11 mouse cellular contexts compared by ENCODE assay signal in the genomic region with DNA sequence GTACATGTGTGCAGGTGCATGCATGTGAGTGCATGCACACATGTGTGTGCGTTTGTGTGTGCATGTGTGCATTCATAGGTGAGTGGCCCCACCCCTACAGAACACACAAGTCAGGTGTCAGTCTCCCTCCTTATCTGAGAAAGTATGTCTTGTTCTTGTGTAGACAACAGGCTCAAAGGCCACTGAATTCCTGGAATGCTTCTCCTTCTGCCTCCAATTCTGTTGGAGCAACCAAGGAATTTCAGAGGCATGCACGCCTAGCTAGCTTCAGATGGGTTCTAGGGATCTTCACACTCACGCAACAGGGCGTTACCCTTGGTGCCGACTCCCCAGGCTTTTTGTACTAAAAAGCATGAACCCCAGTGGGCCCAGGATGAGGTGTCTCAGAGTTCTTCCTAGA. TPM values are rescaled to one million over a fixed set of nuclear protein-coding genes. Genes with fewer than 3 reads are reported as not detected.
DNase-seq lines count a peak whose midpoint lies in the region; ATAC-seq and TF ChIP-seq lines count a peak whose summit lies in the region.
"Had no signal": no experiment of that assay in that cellular context is flagged by ENCODE, and none has a peak within 500 bp of the region (broad histone marks: within the 10 kb centered on the region; RNA-seq: fewer than 3 reads in every experiment).

No protein-coding gene starts in this region.

- ATAC-seq in embryonic facial prominence, embryonic 12.5 days (ENCODE audit: insufficient number of reproducible peaks, insufficient read depth, low FRiP score, low TSS enrichment) = no peak
- ATAC-seq in kidney, embryonic 15.5 days (replicated peaks; ENCODE audit: low FRiP score) = no peak
- no peak for ATAC-seq in kidney, embryonic 14.5 days (ENCODE audit: low FRiP score, low TSS enrichment)
- ATAC-seq in forebrain, embryonic 14.5 days = no peak
- no peak for ATAC-seq in midbrain, postnatal 0 days (ENCODE audit: low FRiP score)

- H3K27me3 ChIP-seq in embryonic facial prominence, embryonic 12.5 days = no peaks in the 10 kb centered on the region
- H3K27me3 ChIP-seq in embryonic facial prominence, embryonic 10.5 days (replicated peaks; ENCODE audit: low read depth, poor library complexity, severe bottlenecking) = no peaks in the 10 kb centered on the region
- H3K27me3 ChIP-seq in kidney, embryonic 15.5 days = no peaks in the 10 kb centered on the region
- no peaks in the 10 kb centered on the region for H3K27me3 ChIP-seq in kidney, embryonic 14.5 days (ENCODE audit: control insufficient read depth, insufficient read depth, low read length)
- H3K27me3 ChIP-seq in forebrain, embryonic 14.5 days (replicated peaks; ENCODE audit: control insufficient read depth, insufficient read depth, low read length) = no peaks in the 10 kb centered on the region
- no peaks in the 10 kb centered on the region for H3K27me3 ChIP-seq in midbrain, postnatal 0 days (ENCODE audit: insufficient read depth, low read length)
- H3K27me3 ChIP-seq: neural tube, embryonic 12.5 days had no signal

- H3K4me1 ChIP-seq in embryonic facial prominence, embryonic 12.5 days = peaks cover 10% of the 10 kb centered on the region; the same call in 1 of the 2 replicates
- peaks cover 28% of the 10 kb centered on the region for H3K4me1 ChIP-seq in embryonic facial prominence, embryonic 10.5 days
- peaks cover 20% of the 10 kb centered on the region for H3K4me1 ChIP-seq in kidney, embryonic 15.5 days
- no peaks in the 10 kb centered on the region; the same call in 1 of the 2 replicates for H3K4me1 ChIP-seq in kidney, embryonic 14.5 days (ENCODE audit: control insufficient read depth, insufficient read depth, low read length)
- H3K4me1 ChIP-seq in forebrain, embryonic 14.5 days (ENCODE audit: control insufficient read depth, insufficient read depth, low read length) = peaks cover 12% of the 10 kb centered on the region; the same call in 1 of the 2 replicates
- H3K4me1 ChIP-seq in midbrain, postnatal 0 days (ENCODE audit: insufficient read depth, low read length) = no peaks in the 10 kb centered on the region; the same call in 1 of the 2 replicates

- H3K9ac ChIP-seq in embryonic facial prominence, embryonic 12.5 days = 0 out of 2 replicates have a peak overlapping the region, but pooled peaks have one; percentile 19
- H3K9ac ChIP-seq in kidney, embryonic 15.5 days = no peak overlapping the region
- H3K9ac ChIP-seq in kidney, embryonic 14.5 days (ENCODE audit: low read depth, low read length) = no peak overlapping the region
- peak overlapping the region; percentile 14; the same call in 1 of the 2 replicates for H3K9ac ChIP-seq in forebrain, embryonic 14.5 days (ENCODE audit: low read length)
- no peak overlapping the region for H3K9ac ChIP-seq in midbrain, postnatal 0 days (replicated peaks; ENCODE audit: low read length, poor library complexity, severe bottlenecking)
- H3K9ac ChIP-seq: neural tube, embryonic 12.5 days had no signal

- H3K4me2 ChIP-seq in embryonic facial prominence, embryonic 12.5 days (replicated peaks) = no peak overlapping the region
- no peak overlapping the region for H3K4me2 ChIP-seq in kidney, embryonic 15.5 days
- H3K4me2 ChIP-seq in kidney, embryonic 14.5 days (replicated peaks; ENCODE audit: low read depth, low read length) = no peak overlapping the region
- no peak overlapping the region for H3K4me2 ChIP-seq in forebrain, embryonic 14.5 days (ENCODE audit: low read length)
- H3K4me2 ChIP-seq in midbrain, postnatal 0 days (ENCODE audit: low read depth, low read length, poor library complexity, severe bottlenecking) = no peak overlapping the region
- H3K4me2 ChIP-seq: neural tube, embryonic 12.5 days had no signal

- 0 out of 2 replicates have a peak overlapping the region, but pooled peaks have one; percentile 46 for H3K27ac ChIP-seq in embryonic facial prominence, embryonic 12.5 days
- no peak overlapping the region; the same call in 1 of the 2 replicates for H3K27ac ChIP-seq in embryonic facial prominence, embryonic 10.5 days (replicated peaks)
- H3K27ac ChIP-seq in kidney, embryonic 15.5 days = peak overlapping the region; percentile 48; the same call in 1 of the 2 replicates
- no peak overlapping the region for H3K27ac ChIP-seq in kidney, embryonic 14.5 days (ENCODE audit: low read depth, low read length)
- peak overlapping the region; percentile 41; the same call in 1 of the 2 replicates for H3K27ac ChIP-seq in forebrain, embryonic 14.5 days (ENCODE audit: low read depth, low read length)
- H3K27ac ChIP-seq in midbrain, postnatal 0 days (ENCODE audit: low read depth, low read length) = peak overlapping the region; percentile 69; the same call in 1 of the 2 replicates
- H3K27ac ChIP-seq: neural tube, embryonic 12.5 days had no signal

- H3K9me3 ChIP-seq in embryonic facial prominence, embryonic 12.5 days = no peaks in the 10 kb centered on the region
- no peaks in the 10 kb centered on the region for H3K9me3 ChIP-seq in embryonic facial prominence, embryonic 10.5 days
- H3K9me3 ChIP-seq in kidney, embryonic 15.5 days (replicated peaks) = no peaks in the 10 kb centered on the region
- H3K9me3 ChIP-seq in kidney, embryonic 14.5 days (ENCODE audit: control insufficient read depth, low read length) = no peaks in the 10 kb centered on the region
- no peaks in the 10 kb centered on the region for H3K9me3 ChIP-seq in forebrain, embryonic 14.5 days (replicated peaks; ENCODE audit: control insufficient read depth, low read length)
- H3K9me3 ChIP-seq in midbrain, postnatal 0 days (ENCODE audit: low read length) = no peaks in the 10 kb centered on the region
- H3K9me3 ChIP-seq: neural tube, embryonic 12.5 days had no signal

- 75% methylated on average over 5 of the region's 5 CpGs for WGBS in embryonic facial prominence, embryonic 12.5 days
- WGBS in embryonic facial prominence, embryonic 10.5 days = 69% methylated on average over 5 of the region's 5 CpGs
- whole genome bisulfite sequencing in kidney, embryonic 15.5 days = 75% methylated on average over 5 of the region's 5 CpGs
- WGBS in kidney, embryonic 14.5 days = 76% methylated on average over 5 of the region's 5 CpGs
- WGBS in forebrain, embryonic 14.5 days = 67% methylated on average over 5 of the region's 5 CpGs
- 63% methylated on average over 5 of the region's 5 CpGs for WGBS in midbrain, postnatal 0 days

- no peak for TF ChIP-seq CTCF in midbrain, postnatal 0 days (IDR thresholded peaks at IDR 0.05)

- DNase-seq in embryonic facial prominence, embryonic 10.5 days (ENCODE audit: low spot score) = no peak
- no peak for DNase-seq in forebrain, embryonic 14.5 days (ENCODE audit: low spot score)
- DNase-seq in midbrain, postnatal 0 days (ENCODE audit: low spot score) = no peak
- no peak for DNase-seq in layer of hippocampus, adult 9-11 months
- DNase-seq in spleen, adult 18-20 months = no peak
- DNase-seq: cerebellum, postnatal 10 days; thymus, postnatal 36 days had no signal

- peaks cover 92% of the 10 kb centered on the region for H3K36me3 ChIP-seq in embryonic facial prominence, embryonic 12.5 days
- peaks cover 97% of the 10 kb centered on the region for H3K36me3 ChIP-seq in embryonic facial prominence, embryonic 10.5 days (replicated peaks)
- peaks cover 91% of the 10 kb centered on the region for H3K36me3 ChIP-seq in kidney, embryonic 15.5 days
- H3K36me3 ChIP-seq in kidney, embryonic 14.5 days (ENCODE audit: control insufficient read depth, insufficient read depth, low read length) = peaks cover 90% of the 10 kb centered on the region
- peaks cover 93% of the 10 kb centered on the region for H3K36me3 ChIP-seq in forebrain, embryonic 14.5 days (ENCODE audit: control insufficient read depth, insufficient read depth, low read length)
- H3K36me3 ChIP-seq in midbrain, postnatal 0 days (ENCODE audit: insufficient read depth, low read length) = peaks cover 50% of the 10 kb centered on the region

- H3K4me3 ChIP-seq in embryonic facial prominence, embryonic 12.5 days = no peak overlapping the region
- H3K4me3 ChIP-seq in embryonic facial prominence, embryonic 10.5 days = no peak overlapping the region
- no peak overlapping the region for H3K4me3 ChIP-seq in kidney, embryonic 15.5 days (replicated peaks)
- H3K4me3 ChIP-seq in kidney, embryonic 14.5 days (ENCODE audit: low read length) = no peak overlapping the region
- H3K4me3 ChIP-seq in forebrain, embryonic 14.5 days (ENCODE audit: low read depth, low read length) = no peak overlapping the region
- no peak overlapping the region for H3K4me3 ChIP-seq in midbrain, postnatal 0 days (ENCODE audit: low read depth, low read length)
- H3K4me3 ChIP-seq: neural tube, embryonic 12.5 days had no signal

RNA-seq across cellular contexts. Expression of a gene that starts 47.8 kb away (rescaled TPM):
- 61.0 and 65.5 TPM in 2 replicates for polyA plus RNA-seq in embryonic facial prominence, embryonic 12.5 days (2016; fragmentation: Nextera tagmentation; extraction: Ambion mirVana)
- polyA plus RNA-seq in embryonic facial prominence, embryonic 10.5 days (2016; fragmentation: Nextera tagmentation; extraction: Ambion mirVana) = 21.8 and 26.5 TPM in 2 replicates
- polyA plus RNA-seq in kidney, embryonic 15.5 days (2015; fragmentation: Nextera tagmentation; extraction: Ambion mirVana) = 21.6 and 28.1 TPM in 2 replicates
- 32.7 and 41.1 TPM in 2 replicates for polyA plus RNA-seq in kidney, embryonic 14.5 days (2014; fragmentation: Nextera tagmentation; extraction: Ambion mirVana)
- polyA plus RNA-seq in forebrain, embryonic 14.5 days (2014; fragmentation: Nextera tagmentation; extraction: Ambion mirVana) = 27.5 and 36.6 TPM in 2 replicates
- total RNA-seq in midbrain, postnatal 0 days (2014; rRNA removed) = 114 and 142 TPM in 2 replicates
- polyA plus RNA-seq in midbrain, postnatal 0 days (2015; fragmentation: Nextera tagmentation; extraction: Ambion mirVana) = 17.4 and 19.4 TPM in 2 replicates

Comparison
In these comparisons a context has a peak if more than half of its experiments do, and no peak if none do; other contexts are left out.
1. H3K27ac ChIP-seq: peak in embryonic facial prominence, embryonic 12.5 days (single experiment), kidney, embryonic 15.5 days (single experiment), forebrain, embryonic 14.5 days (single experiment) and midbrain, postnatal 0 days (single experiment); none in embryonic facial prominence, embryonic 10.5 days (single experiment) and kidney, embryonic 14.5 days (single experiment).
2. H3K9ac ChIP-seq: peak in embryonic facial prominence, embryonic 12.5 days (single experiment) and forebrain, embryonic 14.5 days (single experiment); none in kidney, embryonic 15.5 days (single experiment), kidney, embryonic 14.5 days (single experiment) and midbrain, postnatal 0 days (single experiment).